Mouse (Mus musculus) spleen, postnatal 4 days (tissue): ENCODE measurements around the gene Krt35.

Experiments used
- DNase-seq, 2 experiments: peaks; one replicate each; pipeline ENCODE4 v3.0.0; 2022; ENCODE audit warnings: low spot score in 2 of 2

Krt35 gene

DNA sequence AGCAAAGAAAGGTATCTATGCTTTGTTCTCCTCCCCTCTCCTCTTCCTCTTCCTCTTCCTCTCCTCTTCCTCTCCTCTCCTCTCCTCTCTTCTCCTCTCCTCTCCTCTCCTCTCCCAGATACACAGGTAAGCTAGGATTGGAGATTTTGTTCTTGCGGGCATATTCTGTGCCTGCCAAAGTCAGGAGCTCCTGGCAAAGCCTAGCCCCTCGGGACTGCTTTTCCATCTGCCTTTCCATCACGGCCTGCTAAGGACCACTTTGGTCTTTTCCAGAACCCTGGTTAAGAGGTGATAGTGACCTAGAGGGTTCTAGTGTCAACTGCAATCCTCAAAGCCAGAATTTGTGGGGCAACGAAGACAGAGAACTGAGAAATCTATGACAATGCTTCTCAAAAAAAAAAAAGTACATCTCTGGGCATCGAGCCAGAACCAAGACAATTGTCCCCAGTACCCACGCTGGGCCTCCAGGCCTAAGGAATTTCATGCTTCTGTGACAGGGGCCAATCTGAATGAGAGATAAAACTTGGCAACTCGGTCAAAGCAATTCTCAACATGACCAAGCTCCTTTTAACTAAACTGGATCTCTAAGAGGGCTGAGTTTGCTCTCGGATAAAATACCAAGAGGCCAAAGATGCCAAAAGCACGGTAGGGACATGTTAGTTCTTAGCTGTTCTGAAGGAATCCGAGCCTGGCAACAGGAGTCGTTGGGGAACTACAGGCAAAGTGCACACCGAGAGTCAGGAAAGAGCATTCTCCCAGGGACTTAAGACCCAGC is 29.6 kb downstream of the Krt35 start:
- DNase-seq, result no peak

DNA sequence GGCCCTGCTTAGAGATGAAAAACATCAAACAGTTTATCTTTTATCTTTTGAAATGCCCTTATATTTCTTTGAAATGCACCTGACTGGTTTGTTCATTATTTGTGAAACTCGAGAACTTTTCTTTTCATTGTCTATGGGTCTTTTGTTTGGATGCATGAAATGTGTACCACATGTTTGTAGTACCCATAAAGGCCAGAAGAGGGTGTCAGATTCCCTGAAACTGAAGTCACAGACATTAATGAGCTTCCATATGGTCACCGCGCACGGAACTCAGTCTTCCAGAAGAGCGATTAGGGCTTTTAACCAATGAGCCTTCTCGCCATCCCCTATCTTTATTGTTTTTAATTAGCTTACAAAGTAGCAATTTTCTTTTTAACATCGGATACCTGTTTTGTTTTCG is 37.2 kb downstream of the Krt35 start:
- DNase-seq, result no peak

- no peak for DNase-seq
Measured at GRCm38 (mm10) chr11:100055686-100056655, 40.1 kb downstream of the Krt35 start.

DNA sequence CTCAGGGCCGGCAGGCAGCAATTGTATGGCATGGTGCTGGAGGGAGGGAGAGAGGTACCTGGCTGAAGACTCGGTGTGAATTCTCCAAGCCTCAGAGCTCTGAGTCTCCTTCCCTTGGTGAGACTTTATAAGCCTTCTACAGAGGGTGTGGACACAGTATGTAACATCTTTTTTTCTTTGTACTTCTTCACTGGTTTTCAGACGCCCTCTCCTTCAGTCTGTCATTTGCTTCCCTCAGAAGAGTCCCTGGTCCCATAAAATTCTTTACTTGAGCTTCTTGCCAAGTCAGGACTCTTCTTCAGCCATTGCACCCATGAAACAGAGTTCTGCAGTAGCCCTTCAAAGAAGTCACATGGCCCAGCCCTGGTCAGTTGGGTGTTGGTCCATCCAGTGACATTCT is 45.6 kb downstream of the Krt35 start, which contains the start of gene Krt31:
TSS of gene Krt31 (minus strand) at position 101 of the 400 bp plus-strand sequence.
- no peak for DNase-seq

DNA sequence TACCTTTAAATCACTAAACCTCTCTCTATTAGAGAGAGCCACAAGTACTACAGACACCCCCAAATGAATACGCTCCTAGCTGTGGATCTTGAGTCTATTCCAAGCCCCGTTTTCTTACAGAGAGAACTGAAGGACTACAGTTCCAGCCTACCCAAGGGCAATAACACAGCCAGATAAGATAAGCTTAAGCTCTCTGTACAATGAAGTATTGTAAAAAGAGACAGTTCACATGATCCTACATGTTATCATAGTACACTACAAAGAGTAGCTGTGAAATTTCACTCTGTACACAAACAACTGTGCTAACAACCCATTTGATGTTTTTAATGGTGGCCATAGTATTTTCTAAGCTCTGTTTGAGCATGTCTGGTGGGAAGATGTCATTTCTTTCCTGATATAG is 48.8 kb downstream of the Krt35 start:
- DNase-seq, result no peak

DNA sequence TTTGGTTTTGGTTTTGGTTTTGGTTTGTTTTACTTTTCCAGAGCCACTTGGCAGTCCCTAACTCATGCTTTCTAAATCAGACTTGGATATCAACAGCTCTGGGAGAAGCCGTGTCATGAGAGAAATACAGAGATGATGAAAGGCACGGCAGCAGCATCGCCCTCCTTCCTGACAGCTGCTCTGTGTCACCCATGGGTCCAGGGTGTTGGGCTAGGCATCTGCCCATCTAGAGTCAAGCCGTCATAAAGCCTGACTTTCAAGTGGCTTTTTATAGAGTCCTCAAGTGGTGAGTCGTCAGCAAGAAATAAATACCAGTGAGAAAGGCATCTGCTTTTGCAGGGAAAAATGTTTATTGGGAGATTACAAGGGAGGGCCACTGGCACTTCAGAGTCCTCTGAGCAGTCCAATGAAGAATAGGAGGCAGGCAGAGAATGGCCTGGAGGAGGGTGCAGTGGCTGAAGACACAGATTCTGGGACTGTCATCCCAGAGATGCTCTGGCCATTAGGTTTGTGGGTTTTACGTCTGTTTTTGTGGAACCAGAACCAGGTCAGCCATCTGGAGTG is 49.7 kb downstream of the Krt35 start:
- no peak for DNase-seq
